Mouse (Mus musculus): ENCODE results near the gene Il4i1. TPM values are rescaled to one million over a fixed set of nuclear protein-coding genes. Genes with fewer than 3 reads are reported as not detected.

Il4i1 gene
- polyA plus RNA-seq, 1 experiment from 2014 or later, result 1.7 TPM

- H3K4me3 ChIP-seq (ENCODE audit: low read depth, low read length), result peak overlapping the region; percentile 92
- peaks cover 17% of the 10 kb centered on the region for H3K4me1 ChIP-seq (replicated peaks; ENCODE audit: control insufficient read depth, insufficient read depth, low read length)
- peak overlapping the region; percentile 28 for H3K4me2 ChIP-seq (replicated peaks; ENCODE audit: low read depth, low read length)
- H3K27me3 ChIP-seq (ENCODE audit: control insufficient read depth, insufficient read depth, low read length), result no peaks in the 10 kb centered on the region
- no peaks in the 10 kb centered on the region for H3K36me3 ChIP-seq (ENCODE audit: control insufficient read depth, insufficient read depth, low read length)
- H3K9me3 ChIP-seq (ENCODE audit: control insufficient read depth, low read length), result no peaks in the 10 kb centered on the region
- peak overlapping the region; percentile 35; the same call in 1 of the 2 replicates for H3K9ac ChIP-seq (ENCODE audit: low read depth, low read length)
- H3K27ac ChIP-seq (ENCODE audit: low read depth, low read length), result peak overlapping the region; percentile 93; the same call in 1 of the 2 replicates
- ATAC-seq (ENCODE audit: low FRiP score), result peak; percentile 13
- no peak for DNase-seq (ENCODE audit: low spot score)
- 34% methylated on average over 14 of the region's 14 CpGs for WGBS
Measured at GRCm38 (mm10) chr7:44814952-44815553, 1.1 kb upstream of the Il4i1 start.

GRCm38 (mm10) chr7:44816470-44817021, 359 bp downstream of the Il4i1 start, which contains the start of gene Atf5:
TSS of gene Atf5 (minus strand) at chr7:44816658.
- peak within 1 kb of the TSS; percentile 93 for H3K27ac ChIP-seq (ENCODE audit: low read depth, low read length)
- peaks cover 17% of the 10 kb centered on the region for H3K4me1 ChIP-seq (replicated peaks; ENCODE audit: control insufficient read depth, insufficient read depth, low read length)
- peak; percentile 75 for DNase-seq (ENCODE audit: low spot score)
- no peaks in the 10 kb centered on the region for H3K9me3 ChIP-seq (ENCODE audit: control insufficient read depth, low read length)
- peak; percentile 26 for ATAC-seq (ENCODE audit: low FRiP score)
- H3K27me3 ChIP-seq (ENCODE audit: control insufficient read depth, insufficient read depth, low read length), result no peaks in the 10 kb centered on the region
- peak within 1 kb of the TSS; percentile 95 for H3K9ac ChIP-seq (ENCODE audit: low read depth, low read length)
- peak within 1 kb of the TSS; percentile 80 for H3K4me2 ChIP-seq (replicated peaks; ENCODE audit: low read depth, low read length)
- peak within 1 kb of the TSS; percentile 92 for H3K4me3 ChIP-seq (ENCODE audit: low read depth, low read length)
- H3K36me3 ChIP-seq (ENCODE audit: control insufficient read depth, insufficient read depth, low read length), result no peaks in the 10 kb centered on the region
- WGBS, result 1% methylated on average over 52 of the region's 57 CpGs

- ATAC-seq (ENCODE audit: low FRiP score), result no peak
- Histone ChIP-seq H3K9ac (ENCODE audit: low read depth, low read length) (peak overlapping the region; percentile 95), H3K27me3 (ENCODE audit: control insufficient read depth, insufficient read depth, low read length) (no peaks in the 10 kb centered on the region), H3K36me3 (ENCODE audit: control insufficient read depth, insufficient read depth, low read length) (no peaks in the 10 kb centered on the region), H3K4me2 (replicated peaks; ENCODE audit: low read depth, low read length) (peak overlapping the region; percentile 80), H3K27ac (ENCODE audit: low read depth, low read length) (no peak overlapping the region), H3K4me3 (ENCODE audit: low read depth, low read length) (peak overlapping the region; percentile 92), H3K9me3 (ENCODE audit: control insufficient read depth, low read length) (no peaks in the 10 kb centered on the region), H3K4me1 (replicated peaks; ENCODE audit: control insufficient read depth, insufficient read depth, low read length) (peaks cover 17% of the 10 kb centered on the region)
- WGBS, result 25% methylated on average over 3 of the region's 3 CpGs
- no peak for DNase-seq (ENCODE audit: low spot score)
Measured at GRCm38 (mm10) chr7:44817441-44817840, 1.3 kb downstream of the Il4i1 start.

- Histone ChIP-seq H3K4me3 (ENCODE audit: low read depth, low read length) (peak overlapping the region; percentile 92), H3K4me2 (replicated peaks; ENCODE audit: low read depth, low read length) (peak overlapping the region; percentile 80), H3K9me3 (ENCODE audit: control insufficient read depth, low read length) (no peaks in the 10 kb centered on the region), H3K36me3 (ENCODE audit: control insufficient read depth, insufficient read depth, low read length) (no peaks in the 10 kb centered on the region), H3K27me3 (ENCODE audit: control insufficient read depth, insufficient read depth, low read length) (no peaks in the 10 kb centered on the region), H3K9ac (ENCODE audit: low read depth, low read length) (0 out of 2 replicates have a peak overlapping the region, but pooled peaks have one; percentile 95), H3K4me1 (replicated peaks; ENCODE audit: control insufficient read depth, insufficient read depth, low read length) (peaks cover 17% of the 10 kb centered on the region), H3K27ac (ENCODE audit: low read depth, low read length) (no peak overlapping the region)
- DNase-seq (ENCODE audit: low spot score) (no peak), ATAC-seq (ENCODE audit: low FRiP score) (no peak)
- WGBS, result 39% methylated on average over 2 of the region's 2 CpGs
Measured at GRCm38 (mm10) chr7:44818164-44818563, 2.0 kb downstream of the Il4i1 start.

- WGBS, result 58% methylated on average over 6 of the region's 6 CpGs
- no peak overlapping the region for H3K27ac ChIP-seq (ENCODE audit: low read depth, low read length)
Measured at GRCm38 (mm10) chr7:44818751-44819235, 2.6 kb downstream of the Il4i1 start.

GRCm38 (mm10) chr7:44819391-44819790, 3.2 kb downstream of the Il4i1 start:
- ATAC-seq (ENCODE audit: low FRiP score) (no peak), DNase-seq (ENCODE audit: low spot score) (no peak)
- H3K4me1 ChIP-seq (replicated peaks; ENCODE audit: control insufficient read depth, insufficient read depth, low read length), result peaks cover 17% of the 10 kb centered on the region
- no peaks in the 10 kb centered on the region for H3K27me3 ChIP-seq (ENCODE audit: control insufficient read depth, insufficient read depth, low read length)
- H3K4me2 ChIP-seq (replicated peaks; ENCODE audit: low read depth, low read length), result peak overlapping the region; percentile 80
- H3K9me3 ChIP-seq (ENCODE audit: control insufficient read depth, low read length), result no peaks in the 10 kb centered on the region
- peak overlapping the region; percentile 21; the same call in 1 of the 2 replicates for H3K9ac ChIP-seq (ENCODE audit: low read depth, low read length)
- 91% methylated on average over 2 of the region's 2 CpGs for WGBS
- peak overlapping the region; percentile 92; the same call in 1 of the 2 replicates for H3K4me3 ChIP-seq (ENCODE audit: low read depth, low read length)
- H3K27ac ChIP-seq (ENCODE audit: low read depth, low read length), result no peak overlapping the region
- no peaks in the 10 kb centered on the region for H3K36me3 ChIP-seq (ENCODE audit: control insufficient read depth, insufficient read depth, low read length)

More at GRCm38 (mm10) chr7:44818751-44819235, 2.6 kb downstream of the Il4i1 start:
- Histone ChIP-seq H3K4me3 (ENCODE audit: low read depth, low read length) (peak overlapping the region; percentile 92), H3K36me3 (ENCODE audit: control insufficient read depth, insufficient read depth, low read length) (no peaks in the 10 kb centered on the region), H3K27me3 (ENCODE audit: control insufficient read depth, insufficient read depth, low read length) (no peaks in the 10 kb centered on the region), H3K9me3 (ENCODE audit: control insufficient read depth, low read length) (no peaks in the 10 kb centered on the region), H3K4me2 (replicated peaks; ENCODE audit: low read depth, low read length) (peak overlapping the region; percentile 80), H3K9ac (ENCODE audit: low read depth, low read length) (peak overlapping the region; percentile 21; the same call in 1 of the 2 replicates), H3K4me1 (replicated peaks; ENCODE audit: control insufficient read depth, insufficient read depth, low read length) (peaks cover 17% of the 10 kb centered on the region)
- DNase-seq (ENCODE audit: low spot score), result peak; percentile 22
- no peak for ATAC-seq (ENCODE audit: low FRiP score)

GRCm38 (mm10) chr7:44819863-44820262, 3.7 kb downstream of the Il4i1 start:
- WGBS, result 73% methylated on average over 5 of the region's 5 CpGs
- no peak overlapping the region for H3K4me3 ChIP-seq (ENCODE audit: low read depth, low read length)
- no peaks in the 10 kb centered on the region for H3K9me3 ChIP-seq (ENCODE audit: control insufficient read depth, low read length)
- no peak overlapping the region for H3K9ac ChIP-seq (ENCODE audit: low read depth, low read length)
- H3K36me3 ChIP-seq (ENCODE audit: control insufficient read depth, insufficient read depth, low read length), result no peaks in the 10 kb centered on the region
- H3K4me2 ChIP-seq (replicated peaks; ENCODE audit: low read depth, low read length), result no peak overlapping the region
- ATAC-seq (ENCODE audit: low FRiP score), result no peak
- H3K4me1 ChIP-seq (replicated peaks; ENCODE audit: control insufficient read depth, insufficient read depth, low read length), result peaks cover 16% of the 10 kb centered on the region
- no peak overlapping the region for H3K27ac ChIP-seq (ENCODE audit: low read depth, low read length)
- DNase-seq (ENCODE audit: low spot score), result no peak
- no peaks in the 10 kb centered on the region for H3K27me3 ChIP-seq (ENCODE audit: control insufficient read depth, insufficient read depth, low read length)

- Histone ChIP-seq H3K9ac (ENCODE audit: low read depth, low read length) (no peak overlapping the region), H3K4me1 (replicated peaks; ENCODE audit: control insufficient read depth, insufficient read depth, low read length) (peaks cover 13% of the 10 kb centered on the region), H3K4me2 (replicated peaks; ENCODE audit: low read depth, low read length) (no peak overlapping the region), H3K4me3 (ENCODE audit: low read depth, low read length) (no peak overlapping the region), H3K27ac (ENCODE audit: low read depth, low read length) (no peak overlapping the region), H3K9me3 (ENCODE audit: control insufficient read depth, low read length) (no peaks in the 10 kb centered on the region), H3K36me3 (ENCODE audit: control insufficient read depth, insufficient read depth, low read length) (no peaks in the 10 kb centered on the region), H3K27me3 (ENCODE audit: control insufficient read depth, insufficient read depth, low read length) (no peaks in the 10 kb centered on the region)
- WGBS, result 96% methylated on average over 3 of the region's 3 CpGs
- ATAC-seq (ENCODE audit: low FRiP score) (no peak), DNase-seq (ENCODE audit: low spot score) (no peak)
Measured at GRCm38 (mm10) chr7:44820525-44820924, 4.3 kb downstream of the Il4i1 start.
